Mouse (Mus musculus): Measurements from ENCODE around the gene Tmem150b.

Tmem150b gene

GRCm38 (mm10) chr7:4684203-4684602 is 40.8 kb downstream of the Tmem150b start:
- no peak for TF ChIP-seq NANOG (IDR thresholded peaks at IDR 0.05; ENCODE audit: borderline replicate concordance, low read length)
- TF ChIP-seq CTCF (conservative IDR thresholded peaks at IDR 0.05; ENCODE audit: low read length) = no peak
- no peak for TF ChIP-seq POU5F1 (IDR thresholded peaks at IDR 0.05; ENCODE audit: borderline replicate concordance, low read length)
- no peaks in the 10 kb centered on the region for H3K27me3 ChIP-seq (ENCODE audit: insufficient read depth, low read length)
- no peaks in the 10 kb centered on the region for H3K9me3 ChIP-seq (ENCODE audit: low read length)
- H3K4me1 ChIP-seq (replicated peaks; ENCODE audit: low read depth, low read length) = peaks cover 34% of the 10 kb centered on the region
- peaks cover 32% of the 10 kb centered on the region for H3K36me3 ChIP-seq (ENCODE audit: insufficient read depth, low read length)
- peak overlapping the region; percentile 93 for H3K4me3 ChIP-seq (replicated peaks; ENCODE audit: low read length)

GRCm38 (mm10) chr7:4683307-4683706 is 41.7 kb downstream of the Tmem150b start:
- peaks cover 32% of the 10 kb centered on the region for H3K4me1 ChIP-seq (replicated peaks; ENCODE audit: low read depth, low read length)
- H3K36me3 ChIP-seq (ENCODE audit: insufficient read depth, low read length) = peaks cover 36% of the 10 kb centered on the region
- TF ChIP-seq NANOG (IDR thresholded peaks at IDR 0.05; ENCODE audit: borderline replicate concordance, low read length) (no peak), POU5F1 (IDR thresholded peaks at IDR 0.05; ENCODE audit: borderline replicate concordance, low read length) (no peak), CTCF (conservative IDR thresholded peaks at IDR 0.05; ENCODE audit: low read length) (no peak)
- H3K4me3 ChIP-seq (replicated peaks; ENCODE audit: low read length) = no peak overlapping the region
- no peaks in the 10 kb centered on the region for H3K9me3 ChIP-seq (ENCODE audit: low read length)
- no peaks in the 10 kb centered on the region for H3K27me3 ChIP-seq (ENCODE audit: insufficient read depth, low read length)

GRCm38 (mm10) chr7:4675200-4675599 is 49.8 kb downstream of the Tmem150b start:
- Histone ChIP-seq H3K36me3 (ENCODE audit: insufficient read depth, low read length) (peaks cover 80% of the 10 kb centered on the region), H3K27me3 (ENCODE audit: insufficient read depth, low read length) (no peaks in the 10 kb centered on the region), H3K4me1 (replicated peaks; ENCODE audit: low read depth, low read length) (peaks cover 55% of the 10 kb centered on the region), H3K9me3 (ENCODE audit: low read length) (no peaks in the 10 kb centered on the region), H3K4me3 (replicated peaks; ENCODE audit: low read length) (no peak overlapping the region)
- TF ChIP-seq POU5F1 (IDR thresholded peaks at IDR 0.05; ENCODE audit: borderline replicate concordance, low read length) (no peak), NANOG (IDR thresholded peaks at IDR 0.05; ENCODE audit: borderline replicate concordance, low read length) (no peak), CTCF (conservative IDR thresholded peaks at IDR 0.05; ENCODE audit: low read length) (no peak)

- no peak overlapping the region for H3K4me3 ChIP-seq (replicated peaks; ENCODE audit: low read length)
- H3K9me3 ChIP-seq (ENCODE audit: low read length) = no peaks in the 10 kb centered on the region
- peaks cover 80% of the 10 kb centered on the region for H3K36me3 ChIP-seq (ENCODE audit: insufficient read depth, low read length)
- H3K27me3 ChIP-seq (ENCODE audit: insufficient read depth, low read length) = no peaks in the 10 kb centered on the region
- H3K4me1 ChIP-seq (replicated peaks; ENCODE audit: low read depth, low read length) = peaks cover 62% of the 10 kb centered on the region
- TF ChIP-seq CTCF (conservative IDR thresholded peaks at IDR 0.05; ENCODE audit: low read length) = no peak
- no peak for TF ChIP-seq NANOG (IDR thresholded peaks at IDR 0.05; ENCODE audit: borderline replicate concordance, low read length)
- no peak for TF ChIP-seq POU5F1 (IDR thresholded peaks at IDR 0.05; ENCODE audit: borderline replicate concordance, low read length)
These were observed 50.8 kb downstream of the Tmem150b start for GRCm38 (mm10) chr7:4674114-4674731.

- H3K36me3 ChIP-seq (ENCODE audit: insufficient read depth, low read length) = peaks cover 79% of the 10 kb centered on the region
- TF ChIP-seq CTCF (conservative IDR thresholded peaks at IDR 0.05; ENCODE audit: low read length) (no peak), NANOG (IDR thresholded peaks at IDR 0.05; ENCODE audit: borderline replicate concordance, low read length) (no peak), POU5F1 (IDR thresholded peaks at IDR 0.05; ENCODE audit: borderline replicate concordance, low read length) (no peak)
- no peaks in the 10 kb centered on the region for H3K27me3 ChIP-seq (ENCODE audit: insufficient read depth, low read length)
- H3K4me1 ChIP-seq (replicated peaks; ENCODE audit: low read depth, low read length) = peaks cover 62% of the 10 kb centered on the region
- H3K9me3 ChIP-seq (ENCODE audit: low read length) = no peaks in the 10 kb centered on the region
- peak overlapping the region; percentile 20; the same call in 1 of the 2 replicates for H3K4me3 ChIP-seq (replicated peaks; ENCODE audit: low read length)
These were observed 53.1 kb downstream of the Tmem150b start for GRCm38 (mm10) chr7:4671956-4672355.

GRCm38 (mm10) chr7:4670655-4671255 is 54.3 kb downstream of the Tmem150b start:
- Histone ChIP-seq H3K36me3 (ENCODE audit: insufficient read depth, low read length) (peaks cover 80% of the 10 kb centered on the region), H3K4me1 (replicated peaks; ENCODE audit: low read depth, low read length) (peaks cover 57% of the 10 kb centered on the region), H3K27me3 (ENCODE audit: insufficient read depth, low read length) (no peaks in the 10 kb centered on the region), H3K9me3 (ENCODE audit: low read length) (no peaks in the 10 kb centered on the region), H3K4me3 (replicated peaks; ENCODE audit: low read length) (no peak overlapping the region)
- TF ChIP-seq NANOG (IDR thresholded peaks at IDR 0.05; ENCODE audit: borderline replicate concordance, low read length) (no peak), CTCF (conservative IDR thresholded peaks at IDR 0.05; ENCODE audit: low read length) (no peak), POU5F1 (IDR thresholded peaks at IDR 0.05; ENCODE audit: borderline replicate concordance, low read length) (no peak)

GRCm38 (mm10) chr7:4669156-4669555 is 55.9 kb downstream of the Tmem150b start:
- Histone ChIP-seq H3K27me3 (ENCODE audit: insufficient read depth, low read length) (no peaks in the 10 kb centered on the region), H3K36me3 (ENCODE audit: insufficient read depth, low read length) (peaks cover 75% of the 10 kb centered on the region), H3K4me1 (replicated peaks; ENCODE audit: low read depth, low read length) (peaks cover 52% of the 10 kb centered on the region), H3K4me3 (replicated peaks; ENCODE audit: low read length) (no peak overlapping the region), H3K9me3 (ENCODE audit: low read length) (no peaks in the 10 kb centered on the region)
- no peak for TF ChIP-seq POU5F1 (IDR thresholded peaks at IDR 0.05; ENCODE audit: borderline replicate concordance, low read length)
- TF ChIP-seq NANOG (IDR thresholded peaks at IDR 0.05; ENCODE audit: borderline replicate concordance, low read length) = no peak
- TF ChIP-seq CTCF (conservative IDR thresholded peaks at IDR 0.05; ENCODE audit: low read length) = no peak

- TF ChIP-seq NANOG (IDR thresholded peaks at IDR 0.05; ENCODE audit: borderline replicate concordance, low read length) = no peak
- TF ChIP-seq POU5F1 (IDR thresholded peaks at IDR 0.05; ENCODE audit: borderline replicate concordance, low read length) = no peak
- TF ChIP-seq CTCF (conservative IDR thresholded peaks at IDR 0.05; ENCODE audit: low read length) = no peak
- no peaks in the 10 kb centered on the region for H3K27me3 ChIP-seq (ENCODE audit: insufficient read depth, low read length)
- peaks cover 74% of the 10 kb centered on the region for H3K36me3 ChIP-seq (ENCODE audit: insufficient read depth, low read length)
- no peaks in the 10 kb centered on the region for H3K9me3 ChIP-seq (ENCODE audit: low read length)
- H3K4me3 ChIP-seq (replicated peaks; ENCODE audit: low read length) = no peak overlapping the region
- peaks cover 54% of the 10 kb centered on the region for H3K4me1 ChIP-seq (replicated peaks; ENCODE audit: low read depth, low read length)
These were observed 56.5 kb downstream of the Tmem150b start for GRCm38 (mm10) chr7:4668506-4668905.
